19 mouse cellular contexts compared by ENCODE assay signal in the genomic region with DNA sequence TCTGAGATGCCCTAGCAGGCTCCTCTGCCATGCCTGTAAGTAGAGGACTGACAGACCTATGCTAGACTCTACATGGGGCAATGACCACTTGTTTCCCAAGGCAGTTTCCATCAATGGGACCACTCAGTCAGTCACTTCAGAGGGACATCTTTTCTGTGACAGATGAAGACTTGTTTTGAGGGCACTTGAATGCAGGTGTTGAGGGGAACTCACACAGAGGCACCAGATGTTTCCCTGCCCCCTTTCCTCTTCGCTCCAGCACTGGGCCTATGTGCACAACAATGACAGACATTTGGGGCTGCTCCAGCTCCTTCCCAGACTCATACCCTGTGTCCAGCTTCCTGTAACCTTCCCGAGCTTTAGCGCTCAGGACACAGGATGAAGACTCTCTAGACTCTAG.
"Had no signal": no experiment of that assay in that cellular context is flagged by ENCODE, and none has a peak within 500 bp of the region (broad histone marks: within the 10 kb centered on the region; RNA-seq: fewer than 3 reads in every experiment).

No protein-coding gene starts in this region.

- H3K36me3 ChIP-seq: liver, embryonic 15.5 days; lung, embryonic 15.5 days had no signal

- H3K27me3 ChIP-seq: liver, embryonic 15.5 days; lung, embryonic 15.5 days had no signal

- DNase-seq: kidney, adult 18-20 months; kidney, postnatal 25 days; layer of hippocampus, adult 9-11 months; layer of hippocampus, postnatal 36 days; lung, adult 18-20 months; lung, postnatal 10 days; lung, postnatal 4 days; midbrain, embryonic 14.5 days; right cerebral cortex, adult 18-20 months; right cerebral cortex, postnatal 14 days; right cerebral cortex, postnatal 4 days had no signal

- H3K4me2 ChIP-seq: liver, embryonic 11.5 days; liver, embryonic 15.5 days; lung, embryonic 15.5 days; midbrain, embryonic 11.5 days had no signal

- H3K4me3 ChIP-seq: layer of hippocampus, adult 2 months; left cerebral cortex, adult 2 months; liver, embryonic 15.5 days; lung, embryonic 15.5 days had no signal

- H3K9ac ChIP-seq: liver, embryonic 15.5 days; lung, embryonic 15.5 days had no signal

- H3K9me3 ChIP-seq: liver, embryonic 15.5 days; lung, embryonic 15.5 days had no signal

- H3K27ac ChIP-seq: kidney, postnatal 0 days; layer of hippocampus, adult 2 months; left cerebral cortex, adult 2 months; liver, embryonic 15.5 days; lung, embryonic 15.5 days; stomach, postnatal 0 days had no signal
